In the genomic region with DNA sequence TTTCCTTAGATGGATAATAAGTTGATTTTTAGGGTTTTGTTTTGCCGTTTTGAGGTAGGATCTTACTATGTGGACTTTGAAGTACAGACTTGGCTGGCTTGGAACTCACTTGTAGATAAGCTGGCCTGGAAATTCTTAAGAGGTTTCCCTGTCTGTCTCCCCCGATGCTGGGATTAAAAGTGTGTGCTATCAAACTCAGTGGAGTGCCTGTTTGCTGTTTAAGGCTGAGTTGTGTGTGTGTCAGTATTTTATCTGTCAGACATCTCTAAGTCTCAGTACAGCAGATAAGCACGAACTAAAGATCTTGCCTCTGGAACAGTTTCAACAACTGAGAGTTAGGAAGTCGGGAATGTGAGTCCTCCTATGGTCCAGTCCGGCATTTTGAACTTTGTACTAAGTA, we compare ENCODE assay signal across 7 mouse cellular contexts. TPM values are rescaled to one million over a fixed set of nuclear protein-coding genes. Genes with fewer than 3 reads are reported as not detected.
DNase-seq lines count a peak whose midpoint lies in the region; ATAC-seq and TF ChIP-seq lines count a peak whose summit lies in the region.

No protein-coding gene starts in this region.

- no peaks in the 10 kb centered on the region for H3K27me3 ChIP-seq in lung, postnatal 0 days (replicated peaks; ENCODE audit: insufficient read depth, low read length)
- H3K27me3 ChIP-seq in forebrain, embryonic 12.5 days, result no peaks in the 10 kb centered on the region
- no peaks in the 10 kb centered on the region for H3K27me3 ChIP-seq in limb, embryonic 12.5 days
- H3K27me3 ChIP-seq in stomach, embryonic 16.5 days (ENCODE audit: control insufficient read depth, insufficient read depth, low read length), result no peaks in the 10 kb centered on the region

- no peak for TF ChIP-seq CTCF in lung, postnatal 0 days (IDR thresholded peaks at IDR 0.05)

- WGBS in lung, postnatal 0 days, result 2% methylated on average over 5 of the region's 5 CpGs
- 41% methylated on average over 5 of the region's 5 CpGs for WGBS in forebrain, embryonic 12.5 days
- 16% methylated on average over 5 of the region's 5 CpGs for WGBS in limb, embryonic 12.5 days
- whole genome bisulfite sequencing in stomach, embryonic 16.5 days, result 4% methylated on average over 5 of the region's 5 CpGs

- ATAC-seq in lung, postnatal 0 days, result no peak
- ATAC-seq in forebrain, embryonic 12.5 days (ENCODE audit: low FRiP score), result no peak
- ATAC-seq in limb, embryonic 12.5 days (ENCODE audit: insufficient number of reproducible peaks, insufficient read depth, low FRiP score, low TSS enrichment, low read depth), result no peak
- no peak for ATAC-seq in stomach, embryonic 16.5 days (ENCODE audit: insufficient read depth, low FRiP score)

- no peak for TF ChIP-seq EP300 in lung, postnatal 0 days (IDR thresholded peaks at IDR 0.05)

- H3K4me2 ChIP-seq in lung, postnatal 0 days (replicated peaks; ENCODE audit: low read depth, low read length), result peak overlapping the region; percentile 81
- H3K4me2 ChIP-seq in forebrain, embryonic 12.5 days, result peak overlapping the region; percentile 71
- peak overlapping the region; percentile 76 for H3K4me2 ChIP-seq in limb, embryonic 12.5 days
- H3K4me2 ChIP-seq in stomach, embryonic 16.5 days (ENCODE audit: low read depth, low read length), result peak overlapping the region; percentile 91

- peak overlapping the region; percentile 98 for H3K27ac ChIP-seq in lung, postnatal 0 days (ENCODE audit: low read length)
- H3K27ac ChIP-seq in forebrain, embryonic 12.5 days, result no peak overlapping the region
- H3K27ac ChIP-seq in limb, embryonic 12.5 days, result no peak overlapping the region
- peak overlapping the region; percentile 49 for H3K27ac ChIP-seq in stomach, embryonic 16.5 days (ENCODE audit: low read length)

- H3K4me3 ChIP-seq in lung, postnatal 0 days (ENCODE audit: low read depth, low read length), result peak overlapping the region; percentile 94
- H3K4me3 ChIP-seq in forebrain, embryonic 12.5 days (replicated peaks), result peak overlapping the region; percentile 95
- peak overlapping the region; percentile 94 for H3K4me3 ChIP-seq in limb, embryonic 12.5 days (replicated peaks)
- H3K4me3 ChIP-seq in stomach, embryonic 16.5 days (replicated peaks; ENCODE audit: low read length), result peak overlapping the region; percentile 92

- H3K36me3 ChIP-seq in lung, postnatal 0 days (ENCODE audit: insufficient read depth, low read length), result no peaks in the 10 kb centered on the region
- no peaks in the 10 kb centered on the region for H3K36me3 ChIP-seq in forebrain, embryonic 12.5 days (replicated peaks)
- H3K36me3 ChIP-seq in limb, embryonic 12.5 days, result peaks cover 11% of the 10 kb centered on the region; the same call in 1 of the 2 replicates
- no peaks in the 10 kb centered on the region for H3K36me3 ChIP-seq in stomach, embryonic 16.5 days (ENCODE audit: control insufficient read depth, insufficient read depth, low read length)

- no peaks in the 10 kb centered on the region for H3K9me3 ChIP-seq in lung, postnatal 0 days (ENCODE audit: low read length)
- H3K9me3 ChIP-seq in forebrain, embryonic 12.5 days, result no peaks in the 10 kb centered on the region
- H3K9me3 ChIP-seq in limb, embryonic 12.5 days, result no peaks in the 10 kb centered on the region
- H3K9me3 ChIP-seq in stomach, embryonic 16.5 days (replicated peaks; ENCODE audit: control insufficient read depth, low read length), result no peaks in the 10 kb centered on the region

- peak overlapping the region; percentile 96 for H3K9ac ChIP-seq in lung, postnatal 0 days (replicated peaks; ENCODE audit: low read depth)
- H3K9ac ChIP-seq in forebrain, embryonic 12.5 days, result peak overlapping the region; percentile 98
- H3K9ac ChIP-seq in limb, embryonic 12.5 days (replicated peaks), result peak overlapping the region; percentile 98
- peak overlapping the region; percentile 65 for H3K9ac ChIP-seq in stomach, embryonic 16.5 days (ENCODE audit: low read length)

- peak; percentile 42 for DNase-seq in lung, postnatal 0 days (ENCODE audit: low spot score)
- no peak for DNase-seq in lung, adult 18-20 months
- no peak for DNase-seq in layer of hippocampus, adult 9-10 months (ENCODE audit: low spot score)
- DNase-seq in retina, embryonic 14.5 days (ENCODE audit: low spot score), result no peak

- H3K4me1 ChIP-seq in lung, postnatal 0 days (ENCODE audit: insufficient read depth, low read depth, low read length), result peaks cover 17% of the 10 kb centered on the region
- peaks cover 26% of the 10 kb centered on the region for H3K4me1 ChIP-seq in forebrain, embryonic 12.5 days
- H3K4me1 ChIP-seq in limb, embryonic 12.5 days (replicated peaks), result peaks cover 27% of the 10 kb centered on the region
- peaks cover 26% of the 10 kb centered on the region for H3K4me1 ChIP-seq in stomach, embryonic 16.5 days (ENCODE audit: control insufficient read depth, insufficient read depth, low read length)

RNA-seq across cellular contexts. Expression of a gene that starts 1.6 kb away (rescaled TPM):
- polyA plus RNA-seq in lung, postnatal 0 days (2015; fragmentation: Nextera tagmentation; extraction: Ambion mirVana), result 33.1 and 36.4 TPM in 2 replicates
- 113 and 115 TPM in 2 replicates for polyA plus RNA-seq in forebrain, embryonic 12.5 days (2016; fragmentation: Nextera tagmentation; extraction: Ambion mirVana)
- 102 and 107 TPM in 2 replicates for polyA plus RNA-seq in limb, embryonic 12.5 days (2016; fragmentation: Nextera tagmentation; extraction: Ambion mirVana)
- 63.8 and 68.2 TPM in 2 replicates for polyA plus RNA-seq in stomach, embryonic 16.5 days (2015; fragmentation: Nextera tagmentation; extraction: Ambion mirVana)

Comparison
In these comparisons a context has a peak if more than half of its experiments do, and no peak if none do; other contexts are left out.
1. H3K27ac ChIP-seq: peak in lung, postnatal 0 days (single experiment) and stomach, embryonic 16.5 days (single experiment); none in forebrain, embryonic 12.5 days (single experiment) and limb, embryonic 12.5 days (single experiment).
2. Peak in every context shown above with its lines, with median percentiles within 50 percentile points of each other: H3K4me2 ChIP-seq, H3K4me3 ChIP-seq and H3K9ac ChIP-seq.